Mouse (Mus musculus): ENCODE results near the gene Gbf1. TPM values are rescaled to one million over a fixed set of nuclear protein-coding genes. Genes with fewer than 3 reads are reported as not detected.

Gene Gbf1
- polyA plus RNA-seq, 1 experiment = 40.8 TPM

GRCm38 (mm10) chr19:46290535-46291105 is 138.3 kb downstream of the Gbf1 start:
- no peak overlapping the region for H3ac ChIP-seq (ENCODE audit: control insufficient read depth, insufficient read length, low read depth)
- TF ChIP-seq MYOD1 (IDR thresholded peaks at IDR 0.05; ENCODE audit: control insufficient read depth, insufficient read length, low read depth) = no peak
- TF ChIP-seq MAX (IDR thresholded peaks at IDR 0.05) = no peak

GRCm38 (mm10) chr19:46296938-46297337 is 144.6 kb downstream of the Gbf1 start:
- Histone ChIP-seq H3K4me3 (ENCODE audit: insufficient read depth, poor library complexity, severe bottlenecking) (no peak overlapping the region), H3K36me3 (ENCODE audit: control insufficient read depth, insufficient read depth) (no peaks in the 10 kb centered on the region), H3K79me3 (ENCODE audit: low read depth) (no peaks in the 10 kb centered on the region), H3K27me3 (ENCODE audit: control insufficient read depth, insufficient read depth, insufficient read length) (no peaks in the 10 kb centered on the region), H3K79me2 (ENCODE audit: control insufficient read depth, insufficient read depth) (no peaks in the 10 kb centered on the region), H3ac (ENCODE audit: control insufficient read depth, insufficient read length, low read depth) (no peak overlapping the region)
- TF ChIP-seq MYOD1 (IDR thresholded peaks at IDR 0.05; ENCODE audit: control insufficient read depth, insufficient read length, low read depth) (no peak), FOSL1 (IDR thresholded peaks at IDR 0.05; ENCODE audit: insufficient read depth, low read length, poor library complexity, severe bottlenecking) (no peak), USF1 (IDR thresholded peaks at IDR 0.05; ENCODE audit: low read depth) (no peak), CTCF (IDR thresholded peaks at IDR 0.05; ENCODE audit: control insufficient read depth, insufficient read depth, insufficient read length) (no peak), MAX (IDR thresholded peaks at IDR 0.05) (no peak), MYOG (IDR thresholded peaks at IDR 0.05; ENCODE audit: control insufficient read depth, extremely low read depth, insufficient read length) (no peak), CEBPB (IDR thresholded peaks at IDR 0.05; ENCODE audit: low read depth) (no peak)

More at GRCm38 (mm10) chr19:46290535-46291105, 138.3 kb downstream of the Gbf1 start:
- Histone ChIP-seq H3K79me3 (ENCODE audit: low read depth) (no peaks in the 10 kb centered on the region), H3K27me3 (ENCODE audit: control insufficient read depth, insufficient read depth, insufficient read length) (no peaks in the 10 kb centered on the region), H3K4me3 (ENCODE audit: insufficient read depth, poor library complexity, severe bottlenecking) (no peak overlapping the region), H3K36me3 (ENCODE audit: control insufficient read depth, insufficient read depth) (no peaks in the 10 kb centered on the region), H3K79me2 (ENCODE audit: control insufficient read depth, insufficient read depth) (no peaks in the 10 kb centered on the region)

- Histone ChIP-seq H3ac (ENCODE audit: control insufficient read depth, insufficient read length, low read depth) (no peak overlapping the region), H3K4me3 (ENCODE audit: insufficient read depth, poor library complexity, severe bottlenecking) (no peak overlapping the region), H3K27me3 (ENCODE audit: control insufficient read depth, insufficient read depth, insufficient read length) (no peaks in the 10 kb centered on the region), H3K79me2 (ENCODE audit: control insufficient read depth, insufficient read depth) (no peaks in the 10 kb centered on the region), H3K36me3 (ENCODE audit: control insufficient read depth, insufficient read depth) (no peaks in the 10 kb centered on the region), H3K79me3 (ENCODE audit: low read depth) (no peaks in the 10 kb centered on the region)
- TF ChIP-seq USF1 (IDR thresholded peaks at IDR 0.05; ENCODE audit: low read depth) (peak; percentile 81), CTCF (IDR thresholded peaks at IDR 0.05; ENCODE audit: control insufficient read depth, insufficient read depth, insufficient read length) (no peak), MAX (IDR thresholded peaks at IDR 0.05) (no peak), MYOG (IDR thresholded peaks at IDR 0.05; ENCODE audit: control insufficient read depth, extremely low read depth, insufficient read length) (no peak), FOSL1 (IDR thresholded peaks at IDR 0.05; ENCODE audit: insufficient read depth, low read length, poor library complexity, severe bottlenecking) (no peak), CEBPB (IDR thresholded peaks at IDR 0.05; ENCODE audit: low read depth) (no peak)
Measured at GRCm38 (mm10) chr19:46300294-46301045, 148.2 kb downstream of the Gbf1 start.

GRCm38 (mm10) chr19:46302551-46302950 is 150.2 kb downstream of the Gbf1 start:
- Histone ChIP-seq H3K4me3 (ENCODE audit: insufficient read depth, poor library complexity, severe bottlenecking) (no peak overlapping the region), H3K79me3 (ENCODE audit: low read depth) (no peaks in the 10 kb centered on the region), H3K36me3 (ENCODE audit: control insufficient read depth, insufficient read depth) (peaks cover 8% of the 10 kb centered on the region), H3K27me3 (ENCODE audit: control insufficient read depth, insufficient read depth, insufficient read length) (no peaks in the 10 kb centered on the region), H3K79me2 (ENCODE audit: control insufficient read depth, insufficient read depth) (peaks cover 17% of the 10 kb centered on the region), H3ac (ENCODE audit: control insufficient read depth, insufficient read length, low read depth) (no peak overlapping the region)
- TF ChIP-seq USF1 (IDR thresholded peaks at IDR 0.05; ENCODE audit: low read depth) (no peak), FOSL1 (IDR thresholded peaks at IDR 0.05; ENCODE audit: insufficient read depth, low read length, poor library complexity, severe bottlenecking) (no peak), CTCF (IDR thresholded peaks at IDR 0.05; ENCODE audit: control insufficient read depth, insufficient read depth, insufficient read length) (no peak), MAX (IDR thresholded peaks at IDR 0.05) (no peak), MYOG (IDR thresholded peaks at IDR 0.05; ENCODE audit: control insufficient read depth, extremely low read depth, insufficient read length) (no peak), CEBPB (IDR thresholded peaks at IDR 0.05; ENCODE audit: low read depth) (no peak), MYOD1 (IDR thresholded peaks at IDR 0.05; ENCODE audit: control insufficient read depth, insufficient read length, low read depth) (no peak)

- Histone ChIP-seq H3K27me3 (ENCODE audit: control insufficient read depth, insufficient read depth, insufficient read length) (no peaks in the 10 kb centered on the region), H3K79me3 (ENCODE audit: low read depth) (no peaks in the 10 kb centered on the region), H3K79me2 (ENCODE audit: control insufficient read depth, insufficient read depth) (peaks cover 17% of the 10 kb centered on the region), H3ac (ENCODE audit: control insufficient read depth, insufficient read length, low read depth) (peak overlapping the region; percentile 33), H3K36me3 (ENCODE audit: control insufficient read depth, insufficient read depth) (peaks cover 17% of the 10 kb centered on the region), H3K4me3 (ENCODE audit: insufficient read depth, poor library complexity, severe bottlenecking) (no peak overlapping the region)
- TF ChIP-seq CEBPB (IDR thresholded peaks at IDR 0.05; ENCODE audit: low read depth) = no peak
- no peak for TF ChIP-seq CTCF (IDR thresholded peaks at IDR 0.05; ENCODE audit: control insufficient read depth, insufficient read depth, insufficient read length)
Measured at GRCm38 (mm10) chr19:46303251-46304215, 151.2 kb downstream of the Gbf1 start.
